Mouse (Mus musculus): ENCODE results near the gene Gemin2.
"Not testable (repeated sequence)": the region's sequence is repeated elsewhere in the genome, so short reads cannot be mapped to it uniquely, and the experiment has no call there.

Gemin2 gene

DNA sequence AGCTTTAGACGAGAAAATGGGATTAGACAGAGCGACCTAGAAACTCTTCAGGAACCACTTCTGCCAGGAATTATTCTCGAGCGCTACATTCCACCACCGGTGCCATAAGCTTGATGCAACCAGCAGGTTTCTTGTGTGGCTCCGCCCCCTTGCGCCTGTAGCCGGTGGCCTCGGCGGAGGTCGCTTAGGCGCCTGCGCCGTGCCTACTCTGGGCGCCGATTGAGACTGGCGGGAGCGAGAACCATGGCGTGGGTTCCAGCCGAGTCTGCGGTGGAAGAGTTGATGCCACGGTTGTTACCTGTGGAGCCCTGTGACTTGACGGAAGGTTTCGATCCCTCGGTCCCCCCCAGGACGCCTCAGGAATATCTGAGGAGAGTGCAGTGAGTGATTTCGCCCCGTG is at the start of gene Gemin2:
TSS of gene Gemin2 (plus strand) at position 160 of the 400 bp plus-strand sequence.
- peak; percentile 93 to 95 for DNase-seq

DNA sequence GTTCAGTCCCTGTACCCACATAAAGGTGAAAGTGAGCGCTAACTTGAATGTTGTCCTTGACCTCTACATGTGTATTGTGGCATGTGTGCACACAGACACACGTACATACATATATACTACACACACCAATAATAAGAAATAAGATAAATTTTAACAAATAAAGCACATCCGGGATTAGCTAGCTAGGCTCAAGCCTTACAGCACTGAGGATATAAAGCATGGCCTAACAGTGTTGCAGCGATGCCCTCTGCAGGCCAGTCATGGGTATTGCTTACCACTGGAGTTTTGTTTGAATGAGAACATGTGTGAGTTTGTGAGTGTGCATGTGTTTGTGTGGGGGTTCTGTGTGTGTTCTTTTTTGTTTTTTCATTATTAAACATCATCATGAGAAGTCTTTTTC is 48.6 kb upstream of the Gemin2 start:
- peak in 1 of 2 experiments; percentile 16 for DNase-seq

DNA sequence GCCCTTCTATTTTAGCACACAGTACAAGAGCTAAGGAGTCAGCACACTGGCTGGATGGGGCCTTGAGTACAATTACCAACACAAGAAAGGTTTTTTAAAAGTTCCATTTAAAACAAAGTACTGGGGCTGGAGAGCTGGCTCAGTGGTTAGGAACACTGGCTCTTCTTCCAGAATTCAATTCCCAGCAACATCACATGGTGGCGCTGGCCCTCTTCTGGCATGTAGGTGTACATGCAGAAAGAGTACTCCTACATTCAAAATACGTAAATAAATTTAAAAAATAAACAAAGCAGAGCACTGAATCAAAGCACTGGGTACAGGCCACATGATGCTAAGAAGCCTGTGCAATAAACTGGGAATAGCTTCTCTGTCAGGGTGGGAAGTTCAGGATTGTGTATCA is 36.2 kb upstream of the Gemin2 start:
- no peak for DNase-seq

DNA sequence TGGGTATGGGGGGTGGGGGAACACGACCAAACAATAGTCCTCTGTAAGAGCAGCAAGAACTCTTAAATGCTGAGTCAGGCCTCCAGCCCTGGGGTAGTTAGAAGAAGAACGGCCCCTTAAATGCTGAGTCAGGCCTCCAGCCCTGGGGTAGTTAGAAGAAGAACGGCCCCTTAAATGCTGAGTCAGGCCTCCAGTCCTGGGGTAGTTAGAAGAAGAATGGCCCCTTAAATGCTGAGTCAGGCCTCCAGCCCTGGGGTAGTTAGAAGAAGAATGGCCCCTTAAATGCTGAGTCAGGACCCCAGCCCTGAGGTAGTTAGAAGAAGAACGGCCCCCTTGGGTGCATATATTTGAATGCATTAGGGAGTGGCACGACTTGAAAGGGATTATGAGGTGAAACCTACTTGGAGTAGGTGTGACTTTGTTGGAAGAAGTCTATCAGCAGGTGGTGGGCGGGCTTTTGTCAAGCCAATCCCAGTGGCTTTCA is 32.0 kb upstream of the Gemin2 start:
- not testable (repeated sequence) for DNase-seq

DNA sequence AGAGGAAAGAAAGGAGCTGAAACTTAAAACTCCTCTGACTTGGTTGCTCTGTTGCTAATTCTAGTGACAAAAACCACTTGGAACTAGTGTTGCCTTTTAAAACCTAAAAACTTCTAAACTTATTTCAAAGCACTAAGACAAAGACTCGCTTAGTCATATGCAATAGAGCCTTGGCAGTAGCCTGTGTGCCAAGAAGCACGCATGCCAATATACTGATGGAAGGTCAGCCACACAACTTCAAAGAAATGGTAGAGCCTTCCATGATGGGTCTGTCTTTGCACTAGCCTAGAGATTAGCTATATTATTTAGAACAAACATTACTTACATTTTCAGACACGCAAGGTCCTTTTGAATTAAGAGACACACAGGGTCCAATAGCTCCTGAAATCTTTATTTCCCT is 27.4 kb upstream of the Gemin2 start:
- DNase-seq: no peak

DNA sequence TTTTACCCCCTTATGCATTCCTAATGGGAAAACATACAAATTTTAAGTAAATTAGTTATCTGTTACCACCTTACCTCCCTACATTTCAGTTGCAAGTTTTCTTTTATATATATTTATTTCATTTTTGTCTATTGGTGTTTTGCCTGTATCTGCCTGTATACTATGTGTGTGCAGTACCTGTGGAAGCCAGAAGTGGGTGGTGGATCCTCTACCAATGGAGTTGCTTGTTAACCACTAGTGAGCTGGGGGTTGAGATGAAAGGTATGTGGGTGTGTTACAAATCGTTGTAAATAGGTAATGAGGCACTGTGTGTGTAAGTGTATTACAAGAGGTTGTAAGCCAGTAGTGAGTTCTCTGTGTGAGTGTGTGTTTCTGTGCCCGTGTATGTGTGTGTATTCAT is 2.7 kb upstream of the Gemin2 start:
- DNase-seq: peak in 1 of 2 experiments; percentile 21

DNA sequence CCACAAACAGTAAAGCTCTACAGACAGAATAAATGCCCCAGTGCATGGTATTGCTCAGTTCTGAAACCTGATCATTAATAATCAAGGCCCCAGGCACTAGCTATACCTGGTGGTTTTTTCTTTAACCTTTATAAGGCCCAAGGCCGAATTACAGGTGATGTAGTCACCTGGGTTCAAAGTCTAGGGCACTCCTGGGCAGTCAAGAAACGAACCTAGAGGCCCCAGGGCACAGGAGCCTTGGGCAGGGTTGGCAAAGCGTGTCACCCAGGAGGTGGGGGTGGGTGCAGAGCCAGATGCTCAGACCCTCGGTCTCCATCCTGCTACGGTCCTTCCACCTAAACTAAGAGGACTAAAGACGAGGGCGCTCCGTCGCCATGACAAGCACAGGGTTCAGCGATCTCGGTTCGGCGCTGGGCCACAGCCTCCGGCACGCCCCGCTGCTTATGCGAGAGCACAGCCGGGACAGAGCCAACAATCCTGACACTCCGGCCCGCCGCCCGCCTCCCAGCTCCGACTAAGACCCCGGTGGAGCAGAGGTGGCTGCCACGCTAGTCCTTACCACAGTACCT is 1.8 kb upstream of the Gemin2 start:
- DNase-seq: no peak

DNA sequence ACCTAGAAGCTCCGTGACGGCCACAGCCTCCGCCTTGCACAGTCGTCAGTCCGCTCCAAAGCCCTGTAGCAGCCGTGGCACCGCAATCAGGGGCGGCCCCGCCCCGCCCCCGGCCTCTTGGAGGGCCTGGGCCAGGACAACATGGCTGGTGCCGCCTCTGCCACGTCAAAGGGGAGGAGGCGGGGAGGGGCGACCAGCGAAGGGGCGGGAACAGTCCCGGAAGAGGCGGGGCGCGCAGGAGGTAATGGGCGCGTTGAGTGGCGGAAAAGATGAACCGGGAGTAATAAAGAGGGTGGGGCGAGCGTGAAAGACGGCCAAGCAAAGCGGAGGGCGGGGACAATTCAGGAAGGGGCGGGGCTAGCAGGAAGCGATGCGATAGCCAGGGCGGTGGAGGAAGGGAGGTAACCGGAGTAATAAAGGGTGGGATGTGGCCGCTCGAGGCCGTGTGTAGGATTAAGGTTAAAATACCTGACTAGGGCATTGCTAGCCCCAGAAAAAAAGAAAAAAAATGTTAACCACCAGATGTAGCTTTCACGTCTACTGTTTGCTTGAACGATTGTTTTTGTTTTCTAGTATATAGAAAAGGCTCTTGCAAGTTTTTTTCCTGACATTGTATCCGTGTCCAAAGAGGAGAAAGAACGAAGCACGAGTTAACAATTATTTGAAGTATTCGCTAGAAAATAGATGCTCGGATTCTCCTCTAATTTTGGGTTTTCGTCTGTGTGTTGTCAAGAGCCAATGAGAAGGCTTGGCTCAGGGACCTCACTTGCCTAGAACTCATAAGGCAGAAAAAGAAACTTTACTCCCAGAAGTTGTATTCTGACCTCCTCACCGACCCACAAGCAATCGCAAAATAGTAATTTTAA is 1.1 kb upstream of the Gemin2 start, which contains the start of gene Sec23a:
TSS of gene Sec23a (minus strand) at position 174 of the 866 bp plus-strand sequence.
- DNase-seq: peak; percentile 99

DNA sequence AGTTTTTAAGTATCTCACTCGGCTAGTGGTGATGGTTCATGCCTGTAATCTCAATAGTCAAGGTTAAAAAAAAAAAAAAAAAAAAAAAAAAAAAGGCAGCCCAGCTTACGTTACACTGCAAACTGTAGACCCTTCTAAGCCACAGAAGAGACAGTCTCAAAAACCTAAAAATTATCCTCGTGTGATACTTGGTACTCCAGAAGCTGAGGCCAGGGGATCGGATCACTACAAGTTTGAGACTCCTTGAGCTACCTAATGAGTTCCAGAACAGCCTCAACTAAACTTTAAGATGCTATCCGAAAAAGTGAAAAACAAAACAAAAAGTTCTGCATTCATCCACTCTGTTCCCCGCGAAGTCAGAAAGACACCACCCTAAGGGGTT is 492 bp upstream of the Gemin2 start:
- DNase-seq: peak in 1 of 2 experiments; percentile 5

DNA sequence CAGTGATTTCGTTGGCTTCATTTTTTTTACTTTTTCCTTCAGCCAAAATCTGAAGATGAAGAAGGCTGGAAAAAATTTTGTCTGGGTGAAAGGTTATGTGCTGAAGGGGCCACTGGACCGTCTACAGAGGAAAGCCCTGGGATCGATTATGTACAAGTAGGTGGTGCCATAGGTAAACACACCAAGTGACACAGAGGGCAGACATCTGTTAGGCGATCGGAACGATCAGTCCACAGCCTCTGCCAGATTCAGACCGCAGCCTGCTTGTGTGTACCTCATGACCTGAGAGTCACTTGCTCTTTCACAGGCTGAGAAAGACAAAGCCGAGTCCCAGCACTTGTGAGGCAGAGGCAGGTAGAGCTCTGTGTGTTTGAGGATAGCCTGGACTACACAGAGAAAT is 4.8 kb downstream of the Gemin2 start:
- no peak for DNase-seq

DNA sequence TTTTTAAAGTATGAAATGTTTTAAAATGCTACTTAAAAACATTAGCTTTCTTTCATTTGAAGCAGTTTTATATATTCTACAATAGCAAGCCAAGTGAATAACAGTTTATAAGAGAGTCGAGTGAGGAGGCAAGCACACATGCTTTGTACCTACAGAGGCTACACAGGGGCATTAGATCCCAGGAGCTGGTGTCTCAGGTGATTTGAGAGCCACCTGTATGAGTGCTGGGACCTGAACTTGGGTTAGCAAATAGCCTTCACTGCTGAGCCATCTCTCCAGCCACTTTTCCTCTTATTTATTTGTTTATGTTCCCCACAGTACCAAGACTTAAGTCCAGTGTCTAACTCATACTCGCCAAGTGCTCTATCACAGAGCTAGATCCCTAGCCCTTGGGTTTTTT is 6.7 kb downstream of the Gemin2 start:
- DNase-seq: no peak

DNA sequence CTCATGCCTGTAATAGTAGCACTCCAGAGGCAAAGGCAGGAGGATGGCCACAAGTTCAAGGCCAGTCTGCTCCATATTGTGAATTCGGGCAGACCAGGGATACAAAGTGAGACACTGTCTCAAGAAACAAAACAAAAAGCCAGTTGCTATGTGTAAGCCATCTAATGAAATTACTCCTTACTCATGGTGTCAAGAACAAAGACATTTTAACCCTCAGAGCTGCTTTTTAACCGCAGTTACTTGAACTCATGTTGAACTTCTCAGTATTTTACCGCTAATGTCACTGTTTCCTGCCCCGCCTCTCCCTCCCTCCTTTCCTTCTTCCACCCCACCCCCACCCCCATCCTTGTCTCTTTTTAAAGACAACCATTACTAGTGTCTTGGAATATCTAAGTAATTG is 8.1 kb downstream of the Gemin2 start:
- DNase-seq: no peak

DNA sequence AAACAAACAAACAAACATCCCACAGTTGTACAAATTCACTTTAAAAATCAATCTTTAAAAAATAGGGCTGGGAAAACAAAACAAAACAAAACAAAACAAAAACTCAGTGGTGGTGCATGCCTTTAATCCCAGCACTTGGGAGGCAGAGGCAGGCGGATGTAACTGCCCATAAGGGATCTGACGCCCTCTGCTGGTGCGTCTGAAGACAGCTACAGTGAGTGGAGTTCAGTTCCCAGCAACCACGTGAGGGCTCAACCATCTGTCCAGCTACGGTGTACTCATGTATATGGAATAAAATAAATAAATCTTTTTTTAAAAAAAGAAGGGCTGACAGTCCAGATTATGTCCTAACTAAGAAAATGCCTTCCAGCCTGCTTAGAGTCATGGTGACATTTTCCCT is 18.9 kb downstream of the Gemin2 start:
- no peak for DNase-seq

DNA sequence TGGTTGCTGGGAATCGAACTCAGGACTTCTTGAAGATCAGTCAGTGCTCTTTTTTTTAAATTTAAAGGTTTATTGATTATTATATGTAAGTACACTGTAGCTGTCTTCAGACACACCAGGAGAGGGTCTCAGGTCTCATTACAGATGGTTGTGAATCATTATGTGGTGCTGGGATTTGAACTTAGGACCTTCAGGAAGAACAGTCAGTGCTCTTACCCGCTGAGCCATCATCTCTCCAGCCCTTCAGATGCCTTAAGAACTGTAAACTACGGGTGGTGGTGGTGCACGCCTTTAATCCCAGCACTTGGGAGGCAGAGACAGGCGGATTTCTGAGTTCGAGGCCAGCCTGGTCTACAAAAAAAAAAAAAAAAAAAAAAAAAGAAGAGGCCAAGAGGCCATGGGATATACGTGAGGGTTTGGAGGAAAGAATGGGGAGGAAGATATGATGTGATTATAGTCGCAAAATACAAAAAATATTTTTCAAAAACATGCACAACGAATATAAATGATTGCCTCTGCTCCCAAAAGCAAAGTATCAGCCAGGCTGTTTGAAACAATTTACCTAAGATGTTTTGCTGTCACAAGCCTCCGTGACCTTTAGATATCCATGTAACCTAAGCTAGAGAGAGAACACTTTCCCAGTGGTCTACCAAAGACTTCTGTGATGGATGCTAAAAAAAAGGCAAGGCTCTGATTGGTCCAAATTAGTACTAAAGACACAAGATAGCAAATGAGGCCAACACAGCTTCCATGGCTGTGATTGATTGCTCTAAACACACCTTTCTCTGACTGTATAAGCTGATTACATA is 26.2 kb downstream of the Gemin2 start:
- no peak for DNase-seq

DNA sequence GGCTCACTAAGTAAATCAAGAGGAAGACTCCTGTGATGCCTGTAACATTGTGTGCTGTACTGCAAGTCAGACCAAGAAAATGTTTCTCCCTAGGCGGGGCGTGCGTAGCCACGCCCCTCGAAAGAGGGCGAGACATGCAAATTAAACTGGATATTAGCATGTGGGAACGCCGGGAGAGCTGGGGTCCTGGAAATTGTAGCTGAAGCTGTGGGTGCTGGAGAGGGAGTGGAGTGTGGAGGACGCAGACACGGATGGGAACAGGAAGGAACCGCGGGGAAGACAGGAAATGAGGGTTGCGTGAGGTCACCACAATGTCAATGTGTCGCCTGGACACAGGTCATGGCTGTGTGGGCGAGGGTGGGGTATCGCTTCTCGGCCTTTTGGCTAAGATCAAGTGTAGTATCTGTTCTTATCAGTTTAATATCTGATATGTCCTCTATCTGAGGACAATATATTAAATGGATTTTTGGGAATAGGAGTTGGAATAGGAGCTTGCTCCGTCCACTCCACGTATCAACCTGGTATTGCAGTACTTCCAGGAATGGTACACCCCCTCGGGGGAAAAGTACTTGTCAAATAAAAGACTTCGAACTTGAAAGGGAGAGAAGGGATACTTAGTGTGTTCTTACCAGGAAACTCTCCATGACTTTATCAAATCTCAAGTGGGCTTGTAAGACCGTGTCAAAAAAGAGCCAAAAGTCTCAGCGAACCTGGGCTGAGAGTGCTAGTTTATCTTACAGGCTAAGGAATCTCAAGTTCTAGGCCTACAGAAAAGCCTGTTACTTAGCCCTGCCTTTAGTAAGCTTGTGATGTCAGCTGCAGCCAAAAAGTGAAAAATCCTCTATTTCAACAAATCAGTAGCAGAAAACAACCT is 27.0 kb downstream of the Gemin2 start:
- peak; percentile 71 for DNase-seq

DNA sequence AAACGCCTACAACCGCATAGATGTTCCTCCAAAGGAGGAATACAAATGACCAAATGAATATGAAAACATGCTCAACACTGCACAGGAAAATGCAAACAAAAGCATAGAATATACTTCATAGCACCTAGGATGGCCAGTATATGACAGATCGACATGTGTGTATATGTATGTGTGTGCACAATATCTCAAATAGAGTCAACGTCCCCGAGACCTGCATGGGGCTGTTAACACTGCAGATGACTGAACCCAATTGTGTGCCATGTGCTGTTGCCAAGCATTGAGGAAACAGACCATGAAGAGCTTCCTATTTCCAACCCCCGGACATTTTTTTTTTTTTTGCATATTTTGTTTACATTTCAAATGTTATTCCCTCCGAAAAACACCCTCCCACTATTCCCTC is 27.7 kb downstream of the Gemin2 start:
- DNase-seq: no peak

DNA sequence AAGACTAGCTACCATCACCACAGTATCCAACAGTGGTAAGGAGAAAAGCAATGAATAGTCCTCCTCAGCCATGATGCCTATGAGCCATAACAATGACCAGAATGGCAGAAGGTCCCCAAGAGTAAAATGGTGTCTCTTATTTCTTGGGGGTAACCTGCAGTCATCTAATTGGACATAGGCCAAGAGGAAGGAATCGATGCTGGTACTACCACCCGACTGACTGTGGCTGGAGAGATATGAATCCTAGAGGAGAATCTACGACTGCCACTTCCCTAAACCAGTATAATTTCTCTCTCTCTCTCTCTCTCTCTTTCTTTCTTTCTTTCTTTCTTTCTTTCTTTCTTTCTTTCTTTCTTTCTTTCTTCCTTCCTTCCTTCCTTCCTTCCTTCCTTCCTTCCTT is 39.3 kb downstream of the Gemin2 start:
- DNase-seq: no peak

DNA sequence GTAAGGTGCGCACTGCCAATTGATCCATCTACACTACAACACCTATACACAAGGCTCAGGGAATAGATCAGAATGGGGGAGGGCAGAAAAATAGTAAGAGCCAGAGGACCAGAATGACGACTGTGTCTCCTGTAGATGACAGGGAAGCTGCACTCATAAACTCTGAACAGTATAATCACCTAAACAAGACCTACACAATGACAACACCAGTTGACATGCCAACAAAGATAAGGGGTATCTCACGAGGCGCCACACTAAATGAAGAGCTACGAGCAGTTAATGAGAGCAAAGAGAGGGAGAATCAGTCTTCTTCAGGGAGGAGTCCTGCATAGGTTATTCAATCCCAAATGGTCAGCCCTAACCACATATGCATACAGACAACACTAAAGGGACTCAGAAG is 40.0 kb downstream of the Gemin2 start:
- DNase-seq: no peak

DNA sequence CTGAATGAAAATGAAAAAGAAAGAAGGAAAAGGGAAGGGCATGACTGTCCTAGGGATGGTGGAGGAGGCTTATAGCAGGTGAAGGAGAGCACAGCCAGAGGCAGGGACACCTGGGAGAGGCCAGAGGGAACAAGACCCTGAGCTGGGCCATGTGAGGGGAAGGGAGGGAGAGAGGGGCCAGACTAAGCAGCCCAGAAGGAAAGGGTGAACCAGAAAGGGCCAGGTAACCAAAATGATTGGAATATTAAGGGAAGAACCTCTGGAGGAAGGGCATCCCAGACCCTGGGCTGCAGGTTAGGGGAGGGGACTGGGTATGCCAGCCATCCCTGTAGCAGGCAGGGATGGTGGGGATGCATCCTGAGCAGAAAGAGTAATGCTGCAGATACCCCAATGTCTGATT is 40.8 kb downstream of the Gemin2 start:
- no peak for DNase-seq

DNA sequence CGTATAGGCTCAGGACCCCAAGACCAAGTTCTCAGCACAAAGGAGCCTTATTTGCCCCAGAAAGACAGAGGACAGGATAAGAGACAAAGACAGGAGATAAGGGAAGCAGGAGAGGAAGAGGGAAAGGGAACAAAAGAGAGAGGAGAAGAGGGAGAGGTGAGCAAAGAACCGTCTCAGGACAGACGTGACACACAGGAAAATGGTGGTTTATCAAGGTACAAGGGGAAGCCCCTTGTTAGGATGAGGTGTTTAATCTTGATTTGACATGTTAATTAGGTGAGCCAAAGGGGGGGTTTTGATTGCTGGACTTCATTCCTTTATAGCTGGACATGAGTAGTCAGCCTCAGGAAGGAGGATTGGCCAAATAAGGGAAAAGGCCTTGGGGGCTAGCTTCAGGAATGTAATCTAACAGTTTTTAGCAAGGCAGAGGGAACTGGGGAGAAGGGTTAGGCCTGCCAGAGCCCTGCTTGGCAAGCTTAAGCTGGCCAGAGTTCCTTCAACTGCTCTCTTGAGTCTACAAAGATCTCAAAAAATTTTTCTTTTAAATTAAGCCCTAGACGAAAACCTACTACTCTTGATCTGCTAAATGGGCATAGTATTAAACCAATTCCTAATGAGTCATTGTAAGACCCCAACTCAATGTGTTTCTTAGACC is 42.1 kb downstream of the Gemin2 start:
- no peak for DNase-seq

DNA sequence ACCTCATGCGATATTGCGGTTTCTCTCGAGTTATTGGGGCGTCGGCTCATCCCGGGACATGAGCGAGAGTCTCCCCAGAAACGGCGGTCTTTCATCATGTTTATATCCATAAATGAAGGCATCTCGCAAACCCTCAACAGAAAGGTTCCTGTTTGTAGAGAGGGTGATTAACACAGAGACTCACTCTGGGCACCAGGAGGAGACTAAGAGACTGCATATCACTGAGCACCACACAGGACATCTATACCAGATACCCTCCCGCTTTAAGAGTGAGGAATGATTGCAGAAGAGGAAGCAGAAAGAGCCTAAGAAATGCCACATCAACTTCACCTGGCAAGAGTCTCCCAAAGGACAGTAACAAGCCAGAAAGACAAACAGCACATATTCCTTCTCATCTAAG is 43.0 kb downstream of the Gemin2 start:
- DNase-seq: no peak

DNA sequence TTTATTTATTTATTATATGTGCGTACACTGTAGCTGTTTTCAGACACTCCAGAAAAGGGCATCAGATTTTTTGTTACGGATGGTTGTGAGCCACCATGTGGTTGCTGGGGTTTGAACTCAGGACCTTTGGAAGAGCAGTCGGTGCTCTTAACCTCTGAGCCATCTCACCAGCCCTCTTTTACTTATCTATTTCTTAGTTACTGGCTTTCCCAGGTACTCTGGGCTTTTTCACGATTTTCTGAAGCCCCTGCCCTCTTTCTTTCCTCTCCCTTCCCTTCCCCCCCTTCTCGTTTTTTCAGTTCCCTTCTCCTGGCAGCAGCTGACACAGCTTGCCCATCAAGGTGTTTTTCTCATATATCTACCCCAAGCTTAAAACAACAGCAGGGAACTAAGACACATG is 45.0 kb downstream of the Gemin2 start:
- not testable (repeated sequence) for DNase-seq

All from lung, postnatal 4 days (tissue).